Mouse (Mus musculus) spleen, adult 2 months (tissue): ENCODE measurements around the gene Prf1. TPM values are rescaled to one million over a fixed set of nuclear protein-coding genes. Genes with fewer than 3 reads are reported as not detected.

Source experiments
- DNase-seq, 2 experiments: peaks; one replicate each; pipeline versions ENCODE4 v3.0.0 to v3.0.0-alpha.2; 2012 to 2021; ENCODE audit warnings: low spot score in 2 of 2, low read depth in 1 of 2
- H3K27ac ChIP-seq: fragments of 200-500 bp; 2 replicates; pipeline ENCODE4 v1.5.1; 2012; ENCODE audit warnings: low read length, inconsistent platforms; ENCODE audit not compliant: insufficient read depth
- H3K27me3 ChIP-seq: fragments of 200-500 bp; 2 replicates; pipeline ENCODE4 v1.6.1; 2012; ENCODE audit warnings: mild to moderate bottlenecking, moderate library complexity, low read length, inconsistent platforms; ENCODE audit not compliant: control insufficient read depth, insufficient read depth
- H3K36me3 ChIP-seq: fragments of 200-500 bp; 2 replicates; pipeline ENCODE4 v1.6.1; 2012; ENCODE audit warnings: mild to moderate bottlenecking, low read length, inconsistent platforms; ENCODE audit not compliant: control insufficient read depth, insufficient read depth
- H3K4me1 ChIP-seq: fragments of 200-500 bp; 2 replicates; pipeline ENCODE4 v1.6.1; 2011; ENCODE audit warnings: inconsistent platforms; ENCODE audit not compliant: control insufficient read depth, insufficient read depth, insufficient read length
- H3K4me3 ChIP-seq: fragments of 200-500 bp; 2 replicates; pipeline ENCODE4 v1.5.1; 2011; ENCODE audit warnings: mild to moderate bottlenecking, inconsistent platforms; ENCODE audit not compliant: insufficient read depth, insufficient read length; ENCODE audit errors: extremely low read depth
- CTCF ChIP-seq: fragments of 200-500 bp; IDR thresholded peaks from 2 replicates; pipeline ENCODE4 v1.5.1; 2011; ENCODE audit warnings: mild to moderate bottlenecking, inconsistent platforms; ENCODE audit not compliant: insufficient read depth, insufficient read length, insufficient replicate concordance; ENCODE audit errors: extremely low read depth
- POLR2A ChIP-seq: fragments of 200-500 bp; IDR thresholded peaks from 2 replicates; pipeline ENCODE4 v1.6.1; 2011; ENCODE audit warnings: low read depth, low read length, inconsistent platforms
- WGBS: fragments of 180-500 bp; shearing (Covaris S2); methylation state at CpG from one replicate; pipeline ENCODE4 v1.1.7; 2018; 5-methylcytosine and 5-hydroxymethylcytosine counted together
- polyA plus RNA-seq: library from polyadenylated mRNA; depleted of rRNA; stranded (reverse); fragments of >200 nt; gene quantifications from 2 replicates; pipeline ENCODE4 v1.2.3, GENCODE M21; 2012; rRNA removed

The Prf1 gene
- polyA plus RNA-seq = 16.2 and 17.4 TPM in 2 replicates

- 26% methylated on average over 7 of the region's 7 CpGs for WGBS
- no peaks in the 10 kb centered on the region for H3K27me3 ChIP-seq
- no peaks in the 10 kb centered on the region for H3K36me3 ChIP-seq
- DNase-seq = peak; percentile 53 to 55
- H3K4me1 ChIP-seq = peaks cover 4% of the 10 kb centered on the region; the same call in 1 of the 2 replicates
- no peak for TF ChIP-seq CTCF
- no peak for TF ChIP-seq POLR2A
- H3K27ac ChIP-seq = peak within 1 kb of the TSS; percentile 51
- peak within 1 kb of the TSS; percentile 42 for H3K4me3 ChIP-seq
These were observed at the start of gene Prf1 for GRCm38 (mm10) chr10:61297477-61297876. TSS of gene Prf1 (plus strand) at chr10:61297833.

- no peak for TF ChIP-seq CTCF
- no peak for TF ChIP-seq POLR2A
- no peak for DNase-seq
- whole genome bisulfite sequencing = 90% methylated on average over 13 of the region's 13 CpGs
These were observed 49.0 kb upstream of the Prf1 start for GRCm38 (mm10) chr10:61248596-61249114.

GRCm38 (mm10) chr10:61249951-61250350, 47.7 kb upstream of the Prf1 start:
- TF ChIP-seq CTCF = no peak
- TF ChIP-seq POLR2A = no peak
- WGBS = 83% methylated on average over 2 of the region's 2 CpGs
- H3K27ac ChIP-seq = no peak overlapping the region
- H3K4me1 ChIP-seq = no peaks in the 10 kb centered on the region
- H3K27me3 ChIP-seq = no peaks in the 10 kb centered on the region
- no peak overlapping the region for H3K4me3 ChIP-seq
- no peaks in the 10 kb centered on the region for H3K36me3 ChIP-seq
- DNase-seq = no peak

More at GRCm38 (mm10) chr10:61248596-61249114, 49.0 kb upstream of the Prf1 start:
- no peak overlapping the region for H3K4me3 ChIP-seq
- no peaks in the 10 kb centered on the region for H3K36me3 ChIP-seq
- H3K27ac ChIP-seq = no peak overlapping the region
- H3K4me1 ChIP-seq = no peaks in the 10 kb centered on the region
- H3K27me3 ChIP-seq = no peaks in the 10 kb centered on the region

GRCm38 (mm10) chr10:61254761-61255160, 42.9 kb upstream of the Prf1 start:
- no peak overlapping the region for H3K4me3 ChIP-seq
- DNase-seq = no peak
- no peak overlapping the region for H3K27ac ChIP-seq
- TF ChIP-seq POLR2A = no peak
- no peak for TF ChIP-seq CTCF
- H3K36me3 ChIP-seq = no peaks in the 10 kb centered on the region
- WGBS = 81% methylated on average over 6 of the region's 6 CpGs
- no peaks in the 10 kb centered on the region for H3K27me3 ChIP-seq
- no peaks in the 10 kb centered on the region for H3K4me1 ChIP-seq

GRCm38 (mm10) chr10:61255190-61255589, 42.4 kb upstream of the Prf1 start:
- Histone ChIP-seq H3K4me1 (no peaks in the 10 kb centered on the region), H3K36me3 (no peaks in the 10 kb centered on the region)
- 83% methylated on average over 8 of the region's 8 CpGs for WGBS

GRCm38 (mm10) chr10:61256665-61257064, 41.0 kb upstream of the Prf1 start:
- TF ChIP-seq CTCF = no peak
- no peak for TF ChIP-seq POLR2A
- DNase-seq = no peak
- 91% methylated on average over 9 of the region's 9 CpGs for WGBS
- H3K27me3 ChIP-seq = no peaks in the 10 kb centered on the region
- no peaks in the 10 kb centered on the region for H3K4me1 ChIP-seq
- no peak overlapping the region for H3K27ac ChIP-seq
- H3K36me3 ChIP-seq = no peaks in the 10 kb centered on the region
- H3K4me3 ChIP-seq = no peak overlapping the region

More at GRCm38 (mm10) chr10:61255190-61255589, 42.4 kb upstream of the Prf1 start:
- no peak overlapping the region for H3K4me3 ChIP-seq
- TF ChIP-seq POLR2A = no peak
- TF ChIP-seq CTCF = no peak
- no peaks in the 10 kb centered on the region for H3K27me3 ChIP-seq
- H3K27ac ChIP-seq = no peak overlapping the region
- no peak for DNase-seq

GRCm38 (mm10) chr10:61258131-61258530, 39.5 kb upstream of the Prf1 start:
- Histone ChIP-seq H3K4me1 (no peaks in the 10 kb centered on the region), H3K36me3 (no peaks in the 10 kb centered on the region), H3K27ac (no peak overlapping the region), H3K4me3 (no peak overlapping the region), H3K27me3 (no peaks in the 10 kb centered on the region)
- no peak for TF ChIP-seq POLR2A
- no peak for TF ChIP-seq CTCF
- 83% methylated on average over 1 of the region's 1 CpGs for WGBS
- DNase-seq = no peak
